In the genomic region with DNA sequence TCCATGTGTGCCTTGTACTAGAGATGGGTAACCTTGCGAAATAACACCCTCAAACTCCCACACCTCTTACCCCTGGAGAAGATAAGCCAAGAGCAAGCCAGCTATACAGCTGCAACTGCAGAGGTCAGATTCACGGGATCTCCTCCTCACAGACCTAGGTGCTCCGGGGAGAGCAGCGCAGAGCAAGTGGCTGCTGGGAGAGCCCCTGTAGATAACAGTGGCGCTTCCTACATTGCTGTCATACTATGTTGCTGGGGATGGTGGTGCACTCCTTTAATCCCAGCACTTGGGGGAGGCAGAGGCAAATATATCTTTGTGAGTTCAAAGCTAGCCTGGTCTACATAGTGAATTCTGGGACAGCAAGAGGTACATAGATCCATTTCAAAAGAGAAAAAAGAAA, we compare ENCODE assay signal across 1 mouse cellular context.
TF ChIP-seq lines count a peak whose summit lies in the region.

No protein-coding gene starts in this region.

TF ChIP-seq in CH12.LX, 34 proteins besides CTCF, POLR2A, EP300 and RAD21 (continued from another document):
- no peak for TF ChIP-seq ELF1 (IDR thresholded peaks at IDR 0.05; ENCODE audit: low read depth, low read length)
- TF ChIP-seq MAFK (IDR thresholded peaks at IDR 0.05; ENCODE audit: insufficient replicate concordance, low read length) = no peak
- no peak for TF ChIP-seq ZNF384 (IDR thresholded peaks at IDR 0.05; ENCODE audit: low read depth, low read length)
- TF ChIP-seq CHD2 (IDR thresholded peaks at IDR 0.05; ENCODE audit: low read length) = no peak
- TF ChIP-seq E2F4 (IDR thresholded peaks at IDR 0.05; ENCODE audit: insufficient replicate concordance, low read depth, low read length) = no peak
- TF ChIP-seq RCOR1 (conservative IDR thresholded peaks at IDR 0.05; ENCODE audit: low read depth, low read length) = no peak
- TF ChIP-seq IRF4 (IDR thresholded peaks at IDR 0.05; ENCODE audit: low read depth, low read length) = no peak
- TF ChIP-seq MAX (IDR thresholded peaks at IDR 0.05; ENCODE audit: low read length) = no peak
- no peak for TF ChIP-seq MEF2A (IDR thresholded peaks at IDR 0.05; ENCODE audit: borderline replicate concordance, low read depth, low read length)
- no peak for TF ChIP-seq KAT2A (IDR thresholded peaks at IDR 0.05; ENCODE audit: insufficient replicate concordance, low read length)
- no peak for TF ChIP-seq POLR2AphosphoS2 (IDR thresholded peaks at IDR 0.05; ENCODE audit: low read depth, low read length)
- no peak for TF ChIP-seq PAX5 (IDR thresholded peaks at IDR 0.05; ENCODE audit: low read length)
- no peak for TF ChIP-seq TBP (conservative IDR thresholded peaks at IDR 0.05; ENCODE audit: low read depth, low read length)
- no peak for TF ChIP-seq MAZ (IDR thresholded peaks at IDR 0.05; ENCODE audit: low read depth, low read length)
- TF ChIP-seq MXI1 (IDR thresholded peaks at IDR 0.05; ENCODE audit: low read depth, low read length) = no peak
- no peak for TF ChIP-seq ZKSCAN1 (IDR thresholded peaks at IDR 0.05; ENCODE audit: borderline replicate concordance, low read depth, low read length)
- no peak for TF ChIP-seq MYC (IDR thresholded peaks at IDR 0.05; ENCODE audit: low read depth, low read length)
